Mouse (Mus musculus): ENCODE results near the gene Gm16253. TPM values are rescaled to one million over a fixed set of nuclear protein-coding genes. Genes with fewer than 3 reads are reported as not detected.

Gene Gm16253
- polyA plus RNA-seq, 1 experiment: not detected

- peaks cover 30% of the 10 kb centered on the region for H3K4me1 ChIP-seq (replicated peaks; ENCODE audit: control insufficient read depth, insufficient read depth, low read length)
- DNase-seq: no peak
- 57% methylated on average over 6 of the region's 6 CpGs for WGBS
- H3K4me3 ChIP-seq (ENCODE audit: control insufficient read depth, insufficient read depth, low read length): no peak overlapping the region
- no peaks in the 10 kb centered on the region for H3K36me3 ChIP-seq (ENCODE audit: control insufficient read depth, insufficient read depth, low read length)
- H3K27me3 ChIP-seq (ENCODE audit: control insufficient read depth, insufficient read depth, low read length): peaks cover 35% of the 10 kb centered on the region; the same call in 1 of the 2 replicates
- no peak for TF ChIP-seq CTCF (IDR thresholded peaks at IDR 0.05; ENCODE audit: borderline replicate concordance, control insufficient read depth, extremely low read depth, insufficient read depth, low read length, poor library complexity)
- no peak for TF ChIP-seq POLR2A (IDR thresholded peaks at IDR 0.05; ENCODE audit: control insufficient read depth, extremely low read depth, insufficient read depth, low read length, poor library complexity)
- no peak overlapping the region for H3K27ac ChIP-seq (ENCODE audit: control insufficient read depth, insufficient read depth, low read length)
Measured at GRCm38 (mm10) chr3:96595661-96596060, 18.9 kb downstream of the Gm16253 start.

DNA sequence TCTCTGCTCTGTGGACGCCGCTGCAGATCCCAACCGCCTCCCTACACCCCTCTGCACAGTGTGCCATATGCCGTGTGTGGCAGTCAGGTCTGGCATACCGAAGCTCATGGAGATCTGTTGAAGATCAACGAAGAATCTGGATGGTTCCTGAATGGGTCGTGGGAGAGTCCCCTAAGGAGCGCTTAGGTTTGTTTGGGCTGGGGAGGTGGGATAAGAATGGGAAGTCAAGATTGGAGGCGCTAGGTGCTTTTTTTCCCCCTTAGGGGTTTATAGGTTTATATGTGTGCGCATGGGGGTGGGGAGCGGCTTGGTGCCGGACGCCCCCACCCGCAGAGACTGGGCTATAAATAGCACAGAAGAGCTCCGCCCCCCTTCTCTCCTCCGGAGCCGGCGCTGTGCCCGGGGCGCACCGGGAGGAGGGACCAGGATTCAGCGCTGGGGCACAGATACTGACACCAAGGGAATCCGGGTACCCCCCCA lies 19.5 kb downstream of the Gm16253 start, which contains the start of gene Ankrd34a:
Gene Ankrd34a (plus strand): TSS at position 409 of the 480 bp plus-strand sequence.
- TF ChIP-seq POLR2A (IDR thresholded peaks at IDR 0.05; ENCODE audit: control insufficient read depth, extremely low read depth, insufficient read depth, low read length, poor library complexity): no peak
- TF ChIP-seq CTCF (IDR thresholded peaks at IDR 0.05; ENCODE audit: borderline replicate concordance, control insufficient read depth, extremely low read depth, insufficient read depth, low read length, poor library complexity): no peak

DNA sequence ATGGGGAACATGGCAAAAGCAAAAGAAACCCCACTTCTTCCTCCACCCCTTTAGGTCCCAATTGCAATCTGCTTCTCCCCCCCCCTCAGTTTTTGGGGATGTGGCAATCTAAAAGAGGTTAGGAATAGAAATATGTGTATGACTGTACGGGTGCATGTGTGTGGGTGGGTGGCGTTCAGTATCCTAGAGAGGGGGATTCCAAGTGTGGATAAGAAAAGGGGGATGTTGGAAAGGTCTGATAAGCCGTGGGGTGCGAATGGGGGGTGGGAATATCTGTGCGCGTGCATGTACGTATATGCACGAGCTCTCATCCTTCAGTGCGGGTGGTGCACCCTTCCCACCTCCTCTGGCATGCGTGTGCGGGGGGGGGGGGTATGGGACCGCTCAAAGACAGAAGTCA lies 20.1 kb downstream of the Gm16253 start:
- H3K27me3 ChIP-seq (ENCODE audit: control insufficient read depth, insufficient read depth, low read length): peaks cover 35% of the 10 kb centered on the region; the same call in 1 of the 2 replicates
- TF ChIP-seq POLR2A (IDR thresholded peaks at IDR 0.05; ENCODE audit: control insufficient read depth, extremely low read depth, insufficient read depth, low read length, poor library complexity) (no peak), CTCF (IDR thresholded peaks at IDR 0.05; ENCODE audit: borderline replicate concordance, control insufficient read depth, extremely low read depth, insufficient read depth, low read length, poor library complexity) (no peak)
- no peak overlapping the region for H3K27ac ChIP-seq (ENCODE audit: control insufficient read depth, insufficient read depth, low read length)
- H3K4me3 ChIP-seq (ENCODE audit: control insufficient read depth, insufficient read depth, low read length): no peak overlapping the region
- H3K36me3 ChIP-seq (ENCODE audit: control insufficient read depth, insufficient read depth, low read length): no peaks in the 10 kb centered on the region
- WGBS: 6% methylated on average over 12 of the region's 12 CpGs
- peaks cover 34% of the 10 kb centered on the region for H3K4me1 ChIP-seq (replicated peaks; ENCODE audit: control insufficient read depth, insufficient read depth, low read length)
- DNase-seq: no peak

More for the DNA sequence above, 19.5 kb downstream of the Gm16253 start, which contains the start of gene Ankrd34a:
- Histone ChIP-seq H3K4me1 (replicated peaks; ENCODE audit: control insufficient read depth, insufficient read depth, low read length) (peaks cover 31% of the 10 kb centered on the region), H3K27ac (ENCODE audit: control insufficient read depth, insufficient read depth, low read length) (no peak within 1 kb of the TSS), H3K4me3 (ENCODE audit: control insufficient read depth, insufficient read depth, low read length) (peak within 1 kb of the TSS; percentile 19; the same call in 1 of the 2 replicates), H3K27me3 (ENCODE audit: control insufficient read depth, insufficient read depth, low read length) (peaks cover 35% of the 10 kb centered on the region; the same call in 1 of the 2 replicates), H3K36me3 (ENCODE audit: control insufficient read depth, insufficient read depth, low read length) (no peaks in the 10 kb centered on the region)
- DNase-seq: no peak
- 4% methylated on average over 23 of the region's 23 CpGs for WGBS

DNA sequence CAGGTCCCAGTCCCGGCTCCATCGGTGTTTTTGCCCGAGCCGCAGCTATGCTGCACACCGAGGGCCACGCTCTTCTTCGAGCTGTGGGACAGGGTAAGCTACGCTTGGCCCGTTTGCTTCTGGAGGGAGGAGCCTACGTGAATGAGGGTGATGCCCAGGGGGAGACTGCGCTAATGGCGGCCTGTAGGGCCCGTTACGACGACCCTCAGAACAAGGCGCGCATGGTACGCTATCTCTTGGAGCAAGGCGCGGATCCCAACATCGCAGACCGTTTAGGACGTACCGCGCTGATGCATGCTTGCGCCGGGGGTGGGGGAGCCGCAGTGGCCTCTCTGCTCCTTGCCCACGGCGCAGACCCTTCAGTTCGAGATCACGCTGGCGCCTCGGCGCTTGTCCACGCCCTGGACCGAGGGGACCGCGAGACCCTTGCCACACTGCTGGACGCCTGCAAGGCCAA lies 20.7 kb downstream of the Gm16253 start:
- DNase-seq: no peak
- WGBS: under 1% methylated on average over 40 of the region's 40 CpGs
- no peak for TF ChIP-seq POLR2A (IDR thresholded peaks at IDR 0.05; ENCODE audit: control insufficient read depth, extremely low read depth, insufficient read depth, low read length, poor library complexity)
- no peak for TF ChIP-seq CTCF (IDR thresholded peaks at IDR 0.05; ENCODE audit: borderline replicate concordance, control insufficient read depth, extremely low read depth, insufficient read depth, low read length, poor library complexity)
- Histone ChIP-seq H3K27ac (ENCODE audit: control insufficient read depth, insufficient read depth, low read length) (no peak overlapping the region), H3K4me1 (replicated peaks; ENCODE audit: control insufficient read depth, insufficient read depth, low read length) (peaks cover 34% of the 10 kb centered on the region), H3K4me3 (ENCODE audit: control insufficient read depth, insufficient read depth, low read length) (peak overlapping the region; percentile 19; the same call in 1 of the 2 replicates), H3K36me3 (ENCODE audit: control insufficient read depth, insufficient read depth, low read length) (no peaks in the 10 kb centered on the region), H3K27me3 (ENCODE audit: control insufficient read depth, insufficient read depth, low read length) (peaks cover 35% of the 10 kb centered on the region; the same call in 1 of the 2 replicates)

DNA sequence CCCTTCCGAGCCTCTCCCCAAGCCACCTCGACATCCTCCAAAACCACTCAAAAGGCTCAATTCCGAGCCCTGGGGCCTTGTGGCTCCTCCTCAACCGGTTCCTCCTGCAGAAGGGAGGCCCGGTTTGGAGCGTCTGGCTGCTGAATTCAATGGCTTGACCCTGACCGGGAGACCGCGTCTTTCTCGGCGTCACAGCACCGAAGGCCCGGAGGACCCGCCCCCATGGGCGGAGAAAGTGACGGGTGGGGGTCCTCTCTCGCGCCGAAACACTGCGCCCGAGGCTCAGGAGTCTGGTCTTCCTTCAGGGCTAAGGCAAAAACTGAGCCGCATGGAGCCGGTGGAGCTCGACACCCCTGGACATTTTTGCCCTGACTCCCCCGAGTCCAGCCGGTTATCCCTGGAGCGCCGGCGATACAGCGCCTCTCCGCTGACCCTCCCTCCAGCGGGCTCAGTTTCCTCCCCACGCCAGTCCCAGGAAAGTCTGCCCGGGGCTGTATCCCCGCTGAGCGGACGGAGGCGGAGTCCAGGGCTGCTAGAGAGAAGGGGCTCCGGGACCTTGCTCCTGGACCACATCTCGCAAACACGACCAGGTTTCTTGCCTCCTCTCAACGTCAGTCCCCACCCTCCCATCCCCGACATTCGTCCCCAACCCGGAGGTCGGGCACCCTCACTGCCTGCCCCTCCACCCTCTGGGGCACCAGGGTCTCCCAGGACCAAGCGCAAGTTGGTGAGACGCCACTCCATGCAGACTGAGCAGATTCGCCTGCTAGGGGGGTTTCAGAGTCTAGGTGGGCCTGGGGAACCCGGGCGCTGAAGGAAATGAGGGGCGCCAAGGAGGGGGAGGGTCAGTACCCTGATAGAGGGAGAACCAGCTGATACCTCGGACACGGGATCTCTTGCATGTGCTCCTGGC lies 21.6 kb downstream of the Gm16253 start:
- H3K36me3 ChIP-seq (ENCODE audit: control insufficient read depth, insufficient read depth, low read length): no peaks in the 10 kb centered on the region
- H3K27me3 ChIP-seq (ENCODE audit: control insufficient read depth, insufficient read depth, low read length): peaks cover 35% of the 10 kb centered on the region; the same call in 1 of the 2 replicates
- H3K4me1 ChIP-seq (replicated peaks; ENCODE audit: control insufficient read depth, insufficient read depth, low read length): peaks cover 31% of the 10 kb centered on the region
- TF ChIP-seq CTCF (IDR thresholded peaks at IDR 0.05; ENCODE audit: borderline replicate concordance, control insufficient read depth, extremely low read depth, insufficient read depth, low read length, poor library complexity): no peak
- no peak for TF ChIP-seq POLR2A (IDR thresholded peaks at IDR 0.05; ENCODE audit: control insufficient read depth, extremely low read depth, insufficient read depth, low read length, poor library complexity)
- WGBS: 12% methylated on average over 54 of the region's 54 CpGs
- no peak for DNase-seq
- H3K27ac ChIP-seq (ENCODE audit: control insufficient read depth, insufficient read depth, low read length): no peak overlapping the region
- H3K4me3 ChIP-seq (ENCODE audit: control insufficient read depth, insufficient read depth, low read length): peak overlapping the region; percentile 19

GRCm38 (mm10) chr3:96599069-96599393 lies 22.2 kb downstream of the Gm16253 start:
- DNase-seq: no peak
- TF ChIP-seq CTCF (IDR thresholded peaks at IDR 0.05; ENCODE audit: borderline replicate concordance, control insufficient read depth, extremely low read depth, insufficient read depth, low read length, poor library complexity) (no peak), POLR2A (IDR thresholded peaks at IDR 0.05; ENCODE audit: control insufficient read depth, extremely low read depth, insufficient read depth, low read length, poor library complexity) (no peak)
- H3K27ac ChIP-seq (ENCODE audit: control insufficient read depth, insufficient read depth, low read length): no peak overlapping the region
- H3K27me3 ChIP-seq (ENCODE audit: control insufficient read depth, insufficient read depth, low read length): peaks cover 35% of the 10 kb centered on the region; the same call in 1 of the 2 replicates
- peaks cover 31% of the 10 kb centered on the region for H3K4me1 ChIP-seq (replicated peaks; ENCODE audit: control insufficient read depth, insufficient read depth, low read length)
- 89% methylated on average over 8 of the region's 8 CpGs for WGBS
- no peak overlapping the region for H3K4me3 ChIP-seq (ENCODE audit: control insufficient read depth, insufficient read depth, low read length)
- H3K36me3 ChIP-seq (ENCODE audit: control insufficient read depth, insufficient read depth, low read length): no peaks in the 10 kb centered on the region
